Mouse (Mus musculus) hindbrain, embryonic 12.5 days (tissue): ENCODE measurements around the gene Rhox9. TPM values are rescaled to one million over a fixed set of nuclear protein-coding genes. Genes with fewer than 3 reads are reported as not detected.
"Not testable (repeated sequence)": the region's sequence is repeated elsewhere in the genome, so short reads cannot be mapped to it uniquely, and the experiment has no call there.

Experiments used
- ATAC-seq: fragments of 200-750 bp; cut with Nextera tagmentation; 2 replicates; pipeline ENCODE4 v1.8.0; 2017; ENCODE audit warnings: moderate TSS enrichment; ENCODE audit not compliant: low FRiP score
- H3K27ac ChIP-seq: fragments of 300-500 bp; sonication (generic); 2 replicates; pipeline ENCODE4 v1.5.1; 2016; ENCODE audit warnings: mild to moderate bottlenecking
- H3K27me3 ChIP-seq: fragments of 300-500 bp; sonication (generic); 2 replicates; pipeline ENCODE4 v1.6.1; 2016; ENCODE audit warnings: mild to moderate bottlenecking
- H3K36me3 ChIP-seq: fragments of 300-500 bp; sonication (generic); 2 replicates; pipeline ENCODE4 v1.6.1; 2016; ENCODE audit warnings: mild to moderate bottlenecking
- H3K4me1 ChIP-seq: fragments of 300-500 bp; sonication (generic); 2 replicates; pipeline ENCODE4 v1.6.1; 2016
- H3K4me2 ChIP-seq: fragments of 300-500 bp; sonication (generic); replicated peaks from 2 replicates; pipeline ENCODE4 v1.6.1; 2016; ENCODE audit warnings: mild to moderate bottlenecking
- H3K4me3 ChIP-seq: fragments of 300-500 bp; sonication (generic); 2 replicates; pipeline ENCODE4 v1.5.1; 2016; ENCODE audit warnings: mild to moderate bottlenecking
- H3K9ac ChIP-seq: fragments of 300-500 bp; sonication (generic); 2 replicates; pipeline ENCODE4 v1.6.1; 2016; ENCODE audit warnings: mild to moderate bottlenecking, moderate library complexity
- H3K9me3 ChIP-seq: fragments of 300-500 bp; sonication (generic); replicated peaks from 2 replicates; pipeline ENCODE4 v1.6.1; 2016; ENCODE audit warnings: mild to moderate bottlenecking
- WGBS: fragments of 180-500 bp; shearing (Covaris S2); methylation state at CpG from one replicate; pipeline ENCODE4 v1.1.7; 2016; 5-methylcytosine and 5-hydroxymethylcytosine counted together
- polyA plus RNA-seq: library from polyadenylated mRNA; unstranded; fragments of >200 nt; fragmentation: Nextera tagmentation; extraction: Ambion mirVana; gene quantifications from 2 replicates; pipeline ENCODE4 v1.2.1, GENCODE M21; 2016

Rhox9 gene
- polyA plus RNA-seq: not detected in 2 replicates

GRCm38 (mm10) chrX:37901670-37902069 is at the start of gene Rhox9:
TSS of gene Rhox9 (minus strand) at chrX:37901770.
- H3K27me3 ChIP-seq, H3K4me2 ChIP-seq, H3K4me3 ChIP-seq, H3K4me1 ChIP-seq, H3K9me3 ChIP-seq, H3K9ac ChIP-seq, ATAC-seq, H3K36me3 ChIP-seq, H3K27ac ChIP-seq: not testable (repeated sequence)
- 86% methylated on average over 10 of the region's 18 CpGs for WGBS

GRCm38 (mm10) chrX:37916311-37916710 is 14.7 kb upstream of the Rhox9 start:
- H3K4me2 ChIP-seq: no peak overlapping the region
- no peaks in the 10 kb centered on the region for H3K27me3 ChIP-seq
- 67% methylated on average over 4 of the region's 4 CpGs for WGBS
- H3K4me1 ChIP-seq: no peaks in the 10 kb centered on the region
- no peak overlapping the region for H3K27ac ChIP-seq
- no peaks in the 10 kb centered on the region for H3K36me3 ChIP-seq
- ATAC-seq: no peak
- H3K4me3 ChIP-seq: no peak overlapping the region
- no peaks in the 10 kb centered on the region for H3K9me3 ChIP-seq
- no peak overlapping the region for H3K9ac ChIP-seq

GRCm38 (mm10) chrX:37908581-37908980 is 7.0 kb upstream of the Rhox9 start:
- H3K27ac ChIP-seq: no peak overlapping the region
- WGBS: 60% methylated on average over 7 of the region's 7 CpGs
- H3K4me2 ChIP-seq: no peak overlapping the region
- no peaks in the 10 kb centered on the region for H3K9me3 ChIP-seq
- H3K4me1 ChIP-seq: no peaks in the 10 kb centered on the region
- no peaks in the 10 kb centered on the region for H3K27me3 ChIP-seq
- H3K36me3 ChIP-seq: no peaks in the 10 kb centered on the region
- H3K4me3 ChIP-seq: no peak overlapping the region
- no peak overlapping the region for H3K9ac ChIP-seq
- no peak for ATAC-seq

- Histone ChIP-seq H3K9ac (no peak overlapping the region), H3K4me1 (no peaks in the 10 kb centered on the region), H3K4me3 (no peak overlapping the region), H3K9me3 (no peaks in the 10 kb centered on the region), H3K27ac (no peak overlapping the region), H3K36me3 (no peaks in the 10 kb centered on the region), H3K27me3 (no peaks in the 10 kb centered on the region), H3K4me2 (no peak overlapping the region)
- WGBS: 74% methylated on average over 5 of the region's 5 CpGs
- ATAC-seq: no peak
Observed at GRCm38 (mm10) chrX:37903727-37904126, 2.2 kb upstream of the Rhox9 start.

GRCm38 (mm10) chrX:37897132-37897531 is 4.4 kb downstream of the Rhox9 start, which contains the start of gene Rhox7b:
TSS of gene Rhox7b (minus strand) at chrX:37897232.
- not testable (repeated sequence) for H3K9ac ChIP-seq, ATAC-seq, H3K4me3 ChIP-seq, H3K4me2 ChIP-seq, H3K36me3 ChIP-seq, H3K27ac ChIP-seq, H3K4me1 ChIP-seq, H3K27me3 ChIP-seq, H3K9me3 ChIP-seq
- 89% methylated on average over 9 of the region's 9 CpGs for WGBS

- no peak within 1 kb of the TSS for H3K9ac ChIP-seq
- no peaks in the 10 kb centered on the region for H3K4me1 ChIP-seq
- no peak within 1 kb of the TSS for H3K27ac ChIP-seq
- H3K4me2 ChIP-seq: no peak within 1 kb of the TSS
- no peak for ATAC-seq
- H3K4me3 ChIP-seq: no peak within 1 kb of the TSS
- H3K9me3 ChIP-seq: no peaks in the 10 kb centered on the region
- no peaks in the 10 kb centered on the region for H3K36me3 ChIP-seq
- no peaks in the 10 kb centered on the region for H3K27me3 ChIP-seq
- WGBS: 81% methylated on average over 4 of the region's 4 CpGs
Observed at GRCm38 (mm10) chrX:37878844-37879243, 22.7 kb downstream of the Rhox9 start, which contains the start of gene Rhox8. TSS of gene Rhox8 (minus strand) at chrX:37878944.

- no peaks in the 10 kb centered on the region for H3K36me3 ChIP-seq
- no peak overlapping the region for H3K4me3 ChIP-seq
- no peaks in the 10 kb centered on the region for H3K27me3 ChIP-seq
- H3K27ac ChIP-seq: no peak overlapping the region
- H3K4me1 ChIP-seq: no peaks in the 10 kb centered on the region
- no peaks in the 10 kb centered on the region for H3K9me3 ChIP-seq
- WGBS: 90% methylated on average over 2 of the region's 2 CpGs
- H3K4me2 ChIP-seq: no peak overlapping the region
- ATAC-seq: no peak
- no peak overlapping the region for H3K9ac ChIP-seq
Observed at GRCm38 (mm10) chrX:37871641-37872040, 29.9 kb downstream of the Rhox9 start.

Other genes starting within 250 kb of the Rhox9 start
- not detected in 2 replicates for gene Rhox3h, start 233.0 kb downstream of the Rhox9 start, polyA plus RNA-seq
- 0.53 TPM in 1 of 2 replicates, not detected in the other for gene Rhox2h, start 228.5 kb downstream of the Rhox9 start, polyA plus RNA-seq
- 0.49 TPM in 1 of 2 replicates, not detected in the other for gene Rhox5, start 96.9 kb downstream of the Rhox9 start, polyA plus RNA-seq
- not detected in 2 replicates for gene Rhox6, start 74.9 kb downstream of the Rhox9 start, polyA plus RNA-seq
- gene Rhox7a, start 70.1 kb downstream of the Rhox9 start, polyA plus RNA-seq: not detected in 2 replicates
- not detected in 2 replicates for gene Rhox8, start 22.8 kb downstream of the Rhox9 start, polyA plus RNA-seq
- not detected in 2 replicates for gene Rhox7b, start 4.5 kb downstream of the Rhox9 start, polyA plus RNA-seq
- not detected in 2 replicates for gene Btg1-ps1, start 117.0 kb upstream of the Rhox9 start, polyA plus RNA-seq
- gene Btg1-ps2, start 141.3 kb upstream of the Rhox9 start, polyA plus RNA-seq: not detected in 2 replicates
- gene Rhox10, start 164.7 kb upstream of the Rhox9 start, polyA plus RNA-seq: not detected in 2 replicates
- gene Rhox11, start 183.4 kb upstream of the Rhox9 start, polyA plus RNA-seq: not detected in 2 replicates
- gene Rhox12, start 209.1 kb upstream of the Rhox9 start, polyA plus RNA-seq: not detected in 2 replicates
- gene Rhox13, start 219.4 kb upstream of the Rhox9 start, polyA plus RNA-seq: not detected in 2 replicates